Mouse (Mus musculus) lung, adult 2 months (tissue): ENCODE data around the gene Micall1.

Experiments
- CTCF ChIP-seq: fragments of 200-500 bp; IDR thresholded peaks from 2 replicates; pipeline ENCODE4 v1.5.1; 2011; ENCODE audit warnings: mild to moderate bottlenecking, low read length, control low read depth; ENCODE audit not compliant: insufficient read depth
- POLR2A ChIP-seq: fragments of 200-500 bp; IDR thresholded peaks from 2 replicates; pipeline ENCODE4 v1.6.1; 2011; ENCODE audit warnings: low read depth, mild to moderate bottlenecking, control low read depth, low read length, borderline replicate concordance; ENCODE audit errors: extremely low read depth

- TF ChIP-seq CTCF = no peak
- TF ChIP-seq POLR2A = no peak
These were observed 26.6 kb downstream of the Micall1 start for GRCm38 (mm10) chr15:79135332-79135731.
